Mouse (Mus musculus) liver, postnatal 0 days (tissue): ENCODE results near the gene Atp13a3.

ENCODE experiments used
- CTCF ChIP-seq: sonication (generic); IDR thresholded peaks from 2 replicates; pipeline ENCODE4 v1.5.1; 2016; ENCODE audit warnings: antibody characterized with exemption, low read depth
- EP300 ChIP-seq: IDR thresholded peaks from 2 replicates; pipeline ENCODE4 v1.6.1; 2016; ENCODE audit warnings: antibody characterized with exemption, low read depth, mild to moderate bottlenecking

GRCm38 (mm10) chr16:30273065-30273464 lies 132.7 kb downstream of the Atp13a3 start:
- TF ChIP-seq CTCF: no peak
- no peak for TF ChIP-seq EP300
